Mouse (Mus musculus): ENCODE data around the gene Efna4.

- no peak for TF ChIP-seq CTCF (IDR thresholded peaks at IDR 0.05; ENCODE audit: control insufficient read depth, insufficient read depth, insufficient read length)
- TF ChIP-seq MAX (IDR thresholded peaks at IDR 0.05) = no peak
- TF ChIP-seq USF1 (IDR thresholded peaks at IDR 0.05; ENCODE audit: low read depth) = no peak
- TF ChIP-seq MYOD1 (IDR thresholded peaks at IDR 0.05; ENCODE audit: control insufficient read depth, insufficient read length, low read depth) = no peak
These were observed 23.0 kb downstream of the Efna4 start for GRCm38 (mm10) chr3:89314791-89315190.

All from C2C12 (cell line).